Mouse (Mus musculus) E14TG2a.4 (cell line): Measurements from ENCODE around the gene Ift27.

ENCODE experiments used
- H3K27me3 ChIP-seq: 2 replicates; pipeline ENCODE4 v1.6.1; 2014; ENCODE audit warnings: low read length, control low read depth; ENCODE audit not compliant: insufficient read depth
- H3K36me3 ChIP-seq: 2 replicates; pipeline ENCODE4 v1.6.1; 2014; ENCODE audit warnings: low read length, control low read depth; ENCODE audit not compliant: insufficient read depth
- H3K4me1 ChIP-seq: replicated peaks from 2 replicates; pipeline ENCODE4 v1.6.1; 2014; ENCODE audit warnings: low read depth, low read length, control low read depth
- H3K4me3 ChIP-seq: replicated peaks from 2 replicates; pipeline ENCODE4 v1.5.1; 2014; ENCODE audit warnings: mild to moderate bottlenecking, low read length
- H3K9me3 ChIP-seq: 2 replicates; pipeline ENCODE4 v1.6.1; 2014; ENCODE audit warnings: low read length, control low read depth
- CTCF ChIP-seq: conservative IDR thresholded peaks from 2 replicates; pipeline ENCODE4 v1.5.1; 2014; ENCODE audit warnings: low read length
- NANOG ChIP-seq: IDR thresholded peaks from 2 replicates; pipeline ENCODE4 v1.6.1; 2014; ENCODE audit warnings: borderline replicate concordance, low read length, mixed read lengths
- POU5F1 ChIP-seq: IDR thresholded peaks from 2 replicates; pipeline ENCODE4 v1.6.1; 2014; ENCODE audit warnings: low read length, borderline replicate concordance

Gene Ift27

GRCm38 (mm10) chr15:78134606-78135005, 39.3 kb downstream of the Ift27 start:
- TF ChIP-seq NANOG: no peak
- no peak for TF ChIP-seq CTCF
- TF ChIP-seq POU5F1: no peak
- H3K9me3 ChIP-seq: peaks cover 12% of the 10 kb centered on the region
- no peaks in the 10 kb centered on the region for H3K36me3 ChIP-seq
- no peak overlapping the region for H3K4me3 ChIP-seq
- peaks cover under 1% of the 10 kb centered on the region; the same call in 1 of the 2 replicates for H3K4me1 ChIP-seq
- H3K27me3 ChIP-seq: peaks cover 6% of the 10 kb centered on the region; the same call in 1 of the 2 replicates

GRCm38 (mm10) chr15:78133389-78133788, 40.5 kb downstream of the Ift27 start:
- H3K9me3 ChIP-seq: peaks cover 12% of the 10 kb centered on the region
- no peaks in the 10 kb centered on the region; the same call in 1 of the 2 replicates for H3K4me1 ChIP-seq
- TF ChIP-seq NANOG (no peak), CTCF (no peak), POU5F1 (no peak)
- no peaks in the 10 kb centered on the region for H3K36me3 ChIP-seq
- no peak overlapping the region for H3K4me3 ChIP-seq
- peaks cover 12% of the 10 kb centered on the region for H3K27me3 ChIP-seq

GRCm38 (mm10) chr15:78119704-78120103, 54.2 kb downstream of the Ift27 start, which contains the start of gene Cacng2:
TSS of gene Cacng2 (minus strand) at chr15:78120028.
- H3K4me1 ChIP-seq: no peaks in the 10 kb centered on the region; the same call in 1 of the 2 replicates
- H3K27me3 ChIP-seq: peaks cover 75% of the 10 kb centered on the region
- TF ChIP-seq POU5F1 (no peak), CTCF (no peak), NANOG (no peak)

GRCm38 (mm10) chr15:78119248-78119647, 54.7 kb downstream of the Ift27 start:
- no peaks in the 10 kb centered on the region for H3K36me3 ChIP-seq
- H3K4me1 ChIP-seq: no peaks in the 10 kb centered on the region; the same call in 1 of the 2 replicates
- TF ChIP-seq CTCF (no peak), NANOG (no peak), POU5F1 (no peak)
- peaks cover 73% of the 10 kb centered on the region for H3K27me3 ChIP-seq
- no peaks in the 10 kb centered on the region for H3K9me3 ChIP-seq
- H3K4me3 ChIP-seq: peak overlapping the region; percentile 77

More at GRCm38 (mm10) chr15:78119704-78120103, 54.2 kb downstream of the Ift27 start, which contains the start of gene Cacng2:
- H3K36me3 ChIP-seq: no peaks in the 10 kb centered on the region
- H3K9me3 ChIP-seq: no peaks in the 10 kb centered on the region
- peak within 1 kb of the TSS; percentile 77 for H3K4me3 ChIP-seq

- Histone ChIP-seq H3K4me1 (no peaks in the 10 kb centered on the region; the same call in 1 of the 2 replicates), H3K4me3 (no peak overlapping the region), H3K9me3 (no peaks in the 10 kb centered on the region), H3K27me3 (peaks cover 80% of the 10 kb centered on the region), H3K36me3 (no peaks in the 10 kb centered on the region)
- TF ChIP-seq CTCF (no peak), NANOG (no peak), POU5F1 (no peak)
Measured at GRCm38 (mm10) chr15:78118275-78118995, 55.5 kb downstream of the Ift27 start.

GRCm38 (mm10) chr15:78117731-78118130, 56.2 kb downstream of the Ift27 start:
- TF ChIP-seq NANOG: no peak
- TF ChIP-seq CTCF: no peak
- no peak for TF ChIP-seq POU5F1
- H3K9me3 ChIP-seq: no peaks in the 10 kb centered on the region
- H3K4me1 ChIP-seq: no peaks in the 10 kb centered on the region; the same call in 1 of the 2 replicates
- no peak overlapping the region for H3K4me3 ChIP-seq
- no peaks in the 10 kb centered on the region for H3K36me3 ChIP-seq
- H3K27me3 ChIP-seq: peaks cover 81% of the 10 kb centered on the region

- Histone ChIP-seq H3K27me3 (peaks cover 74% of the 10 kb centered on the region), H3K36me3 (no peaks in the 10 kb centered on the region), H3K4me3 (no peak overlapping the region), H3K4me1 (no peaks in the 10 kb centered on the region; the same call in 1 of the 2 replicates), H3K9me3 (no peaks in the 10 kb centered on the region)
- TF ChIP-seq CTCF (no peak), NANOG (no peak), POU5F1 (no peak)
Measured at GRCm38 (mm10) chr15:78116936-78117335, 57.0 kb downstream of the Ift27 start.

GRCm38 (mm10) chr15:78116244-78116643, 57.7 kb downstream of the Ift27 start:
- TF ChIP-seq CTCF (no peak), POU5F1 (no peak), NANOG (no peak)
- Histone ChIP-seq H3K27me3 (peaks cover 67% of the 10 kb centered on the region), H3K4me3 (no peak overlapping the region), H3K9me3 (no peaks in the 10 kb centered on the region; the same call in 1 of the 2 replicates), H3K36me3 (no peaks in the 10 kb centered on the region), H3K4me1 (no peaks in the 10 kb centered on the region; the same call in 1 of the 2 replicates)
